Mouse (Mus musculus) heart, embryonic 16.5 days (tissue): ENCODE data around the gene Stat5b. TPM values are rescaled to one million over a fixed set of nuclear protein-coding genes. Genes with fewer than 3 reads are reported as not detected.

Experiments used
- ATAC-seq: fragments of 200-750 bp; cut with Nextera tagmentation; replicated peaks from 2 replicates; pipeline ENCODE4 v1.8.0; 2017; ENCODE audit warnings: moderate number of reproducible peaks; ENCODE audit not compliant: insufficient read depth, low FRiP score; ENCODE audit errors: extremely low read depth
- H3K27ac ChIP-seq: fragments of 300-500 bp; sonication (generic); 2 replicates; pipeline ENCODE4 v1.5.1; 2014; ENCODE audit warnings: mild to moderate bottlenecking, low read length, control low read depth, moderate library complexity
- H3K27me3 ChIP-seq: fragments of 300-500 bp; sonication (generic); 2 replicates; pipeline ENCODE4 v1.6.1; 2014; ENCODE audit warnings: low read length, mixed read lengths; ENCODE audit not compliant: control insufficient read depth, insufficient read depth
- H3K36me3 ChIP-seq: fragments of 300-500 bp; sonication (generic); 2 replicates; pipeline ENCODE4 v1.6.1; 2014; ENCODE audit not compliant: control insufficient read depth, insufficient read depth
- H3K4me1 ChIP-seq: fragments of 300-500 bp; sonication (generic); 2 replicates; pipeline ENCODE4 v1.6.1; 2014; ENCODE audit warnings: low read length, mixed read lengths; ENCODE audit not compliant: control insufficient read depth, insufficient read depth
- H3K4me2 ChIP-seq: fragments of 300-500 bp; sonication (generic); 2 replicates; pipeline ENCODE4 v1.6.1; 2014; ENCODE audit warnings: low read depth, mild to moderate bottlenecking, control low read depth, low read length
- H3K4me3 ChIP-seq: fragments of 300-500 bp; sonication (generic); 2 replicates; pipeline ENCODE4 v1.5.1; 2014; ENCODE audit warnings: mild to moderate bottlenecking, control low read depth, low read length
- H3K9ac ChIP-seq: fragments of 300-500 bp; sonication (generic); 2 replicates; pipeline ENCODE4 v1.6.1; 2014; ENCODE audit warnings: low read length, control low read depth
- H3K9me3 ChIP-seq: fragments of 300-500 bp; sonication (generic); replicated peaks from 2 replicates; pipeline ENCODE4 v1.6.1; 2016; ENCODE audit warnings: low read length; ENCODE audit not compliant: control insufficient read depth
- WGBS: fragments of 180-500 bp; shearing (Covaris S2); extraction: QIAGEN DNeasy Blood & Tissue Kit; methylation state at CpG from one replicate; pipeline ENCODE4 v1.1.7; 2014; 5-methylcytosine and 5-hydroxymethylcytosine counted together
- polyA plus RNA-seq: library from polyadenylated mRNA; unstranded; fragments of >200 nt; fragmentation: Nextera tagmentation; extraction: Ambion mirVana; gene quantifications from 2 replicates; pipeline ENCODE4 v1.2.1, GENCODE M21; 2015

The Stat5b gene
- polyA plus RNA-seq, 1 experiment from 2014 or later: 36.5 TPM

DNA sequence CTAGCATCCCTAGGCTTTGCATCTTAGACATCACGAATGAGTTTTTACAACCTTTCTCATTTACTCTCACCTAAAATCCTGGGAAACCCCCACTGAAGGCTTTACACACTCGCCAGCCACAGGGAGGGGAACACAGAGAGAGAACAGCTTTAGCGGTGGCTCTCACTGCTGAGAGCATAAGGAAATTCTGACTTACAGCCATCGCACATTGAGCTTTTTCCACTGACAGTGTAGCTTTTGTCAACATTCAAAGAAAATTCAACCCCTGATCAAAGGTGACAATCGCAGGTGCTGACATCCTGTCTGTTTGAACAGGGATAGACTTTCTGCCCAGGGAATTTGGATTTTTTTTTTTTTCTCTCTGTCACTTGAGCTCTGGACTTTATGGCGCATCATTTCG, 8.5 kb downstream of the Stat5b start:
- Histone ChIP-seq H3K9me3 (peaks cover 5% of the 10 kb centered on the region; the same call in 1 of the 2 replicates), H3K9ac (no peak overlapping the region), H3K4me2 (no peak overlapping the region), H3K4me3 (no peak overlapping the region), H3K27ac (no peak overlapping the region), H3K27me3 (no peaks in the 10 kb centered on the region), H3K36me3 (no peaks in the 10 kb centered on the region), H3K4me1 (peaks cover 16% of the 10 kb centered on the region)
- no peak for ATAC-seq
- WGBS: 83% methylated on average over 7 of the region's 7 CpGs

GRCm38 (mm10) chr11:100840866-100841265, 9.7 kb downstream of the Stat5b start:
- Histone ChIP-seq H3K27ac (peak overlapping the region; percentile 29), H3K4me2 (peak overlapping the region; percentile 34), H3K4me3 (no peak overlapping the region), H3K36me3 (no peaks in the 10 kb centered on the region), H3K9ac (peak overlapping the region; percentile 46; the same call in 1 of the 2 replicates), H3K9me3 (peaks cover 5% of the 10 kb centered on the region; the same call in 1 of the 2 replicates), H3K4me1 (peaks cover 16% of the 10 kb centered on the region), H3K27me3 (no peaks in the 10 kb centered on the region)
- 53% methylated on average over 12 of the region's 12 CpGs for WGBS
- no peak for ATAC-seq

GRCm38 (mm10) chr11:100839523-100839922, 11.0 kb downstream of the Stat5b start:
- peaks cover 5% of the 10 kb centered on the region; the same call in 1 of the 2 replicates for H3K9me3 ChIP-seq
- no peak overlapping the region for H3K9ac ChIP-seq
- H3K4me3 ChIP-seq: no peak overlapping the region
- H3K4me1 ChIP-seq: peaks cover 16% of the 10 kb centered on the region
- ATAC-seq: no peak
- H3K27ac ChIP-seq: no peak overlapping the region
- no peaks in the 10 kb centered on the region for H3K36me3 ChIP-seq
- 57% methylated on average over 8 of the region's 8 CpGs for WGBS
- no peak overlapping the region for H3K4me2 ChIP-seq
- no peaks in the 10 kb centered on the region for H3K27me3 ChIP-seq

- no peak overlapping the region for H3K27ac ChIP-seq
- no peak overlapping the region for H3K9ac ChIP-seq
- H3K27me3 ChIP-seq: no peaks in the 10 kb centered on the region
- H3K4me3 ChIP-seq: no peak overlapping the region
- WGBS: 89% methylated on average over 9 of the region's 9 CpGs
- ATAC-seq: no peak
- no peaks in the 10 kb centered on the region for H3K36me3 ChIP-seq
- peaks cover 5% of the 10 kb centered on the region; the same call in 1 of the 2 replicates for H3K9me3 ChIP-seq
- H3K4me2 ChIP-seq: no peak overlapping the region
- H3K4me1 ChIP-seq: peaks cover 16% of the 10 kb centered on the region
Measured at GRCm38 (mm10) chr11:100838894-100839293, 11.6 kb downstream of the Stat5b start.

DNA sequence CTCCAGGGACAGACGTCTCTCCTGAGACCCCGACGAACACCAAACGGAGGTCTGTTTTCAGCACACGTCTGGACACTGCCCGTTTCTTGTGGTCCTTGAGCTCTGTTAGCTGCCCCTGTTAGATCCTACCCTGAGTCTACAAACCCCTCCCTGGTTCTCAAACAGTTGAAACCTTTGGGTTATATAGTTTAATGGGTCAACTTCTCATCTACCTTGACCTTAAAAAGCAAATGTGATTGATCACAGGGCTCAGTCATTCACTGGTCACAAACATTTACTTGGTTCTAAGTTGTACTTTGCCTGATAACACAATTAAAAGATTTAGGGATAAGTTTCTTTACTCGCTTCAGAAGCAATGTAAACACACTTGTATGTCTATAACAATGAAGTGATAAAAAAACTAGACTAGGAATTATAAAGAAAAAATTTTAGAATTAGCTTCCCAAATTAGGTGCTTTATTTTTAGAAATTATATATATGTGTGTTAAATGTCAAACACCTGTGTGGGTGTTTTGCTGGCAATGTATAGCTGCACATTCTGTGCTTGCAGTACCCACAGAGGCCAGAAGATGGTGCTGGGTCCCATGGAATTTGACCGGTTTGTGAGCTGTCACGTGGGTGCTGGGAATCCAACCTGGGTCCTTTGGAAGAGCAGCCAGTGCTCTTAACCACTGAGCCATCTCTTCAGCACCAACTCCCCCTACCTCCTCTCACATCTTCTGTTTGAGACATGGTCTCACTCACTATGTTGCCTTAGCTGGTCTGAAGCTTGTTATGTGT, 13.4 kb downstream of the Stat5b start:
- Histone ChIP-seq H3K9ac (no peak overlapping the region), H3K4me3 (no peak overlapping the region), H3K27ac (no peak overlapping the region), H3K27me3 (no peaks in the 10 kb centered on the region), H3K4me2 (no peak overlapping the region), H3K36me3 (no peaks in the 10 kb centered on the region), H3K4me1 (peaks cover 21% of the 10 kb centered on the region), H3K9me3 (peaks cover 3% of the 10 kb centered on the region; the same call in 1 of the 2 replicates)
- WGBS: 78% methylated on average over 9 of the region's 9 CpGs
- ATAC-seq: no peak

- Histone ChIP-seq H3K36me3 (no peaks in the 10 kb centered on the region), H3K4me1 (peaks cover 27% of the 10 kb centered on the region), H3K9me3 (peaks cover 3% of the 10 kb centered on the region; the same call in 1 of the 2 replicates), H3K27ac (no peak overlapping the region), H3K4me3 (no peak overlapping the region), H3K4me2 (no peak overlapping the region), H3K27me3 (no peaks in the 10 kb centered on the region), H3K9ac (no peak overlapping the region)
- ATAC-seq: no peak
- 71% methylated on average over 7 of the region's 7 CpGs for WGBS
Measured at GRCm38 (mm10) chr11:100833466-100833865, 17.1 kb downstream of the Stat5b start.

DNA sequence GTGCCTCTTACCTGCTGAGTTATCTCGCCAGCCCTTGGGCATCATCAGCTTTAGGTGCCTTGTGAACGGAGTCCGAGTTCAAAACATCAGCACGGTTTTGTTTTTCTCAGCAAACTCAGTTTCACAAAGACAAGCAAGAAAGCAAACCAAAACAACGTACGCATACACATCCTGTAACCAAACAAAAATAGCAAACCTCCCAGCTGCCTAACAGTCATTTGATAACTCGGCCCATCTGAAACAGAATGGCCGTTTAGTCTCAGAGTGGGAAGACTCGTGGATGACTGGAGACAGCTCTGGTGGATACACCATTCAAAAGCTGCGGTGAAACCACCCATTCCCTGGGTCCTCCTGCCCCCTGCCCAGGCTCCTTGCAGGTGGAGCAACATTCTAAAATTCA, 19.1 kb downstream of the Stat5b start:
- Histone ChIP-seq H3K4me3 (no peak overlapping the region), H3K9me3 (no peaks in the 10 kb centered on the region; the same call in 1 of the 2 replicates), H3K27ac (no peak overlapping the region), H3K9ac (peak overlapping the region; percentile 7; the same call in 1 of the 2 replicates), H3K4me1 (peaks cover 35% of the 10 kb centered on the region), H3K36me3 (0 out of 2 replicates have a peak, but pooled peaks cover 3% of the 10 kb centered on the region), H3K4me2 (no peak overlapping the region), H3K27me3 (no peaks in the 10 kb centered on the region)
- no peak for ATAC-seq
- WGBS: 61% methylated on average over 10 of the region's 10 CpGs

DNA sequence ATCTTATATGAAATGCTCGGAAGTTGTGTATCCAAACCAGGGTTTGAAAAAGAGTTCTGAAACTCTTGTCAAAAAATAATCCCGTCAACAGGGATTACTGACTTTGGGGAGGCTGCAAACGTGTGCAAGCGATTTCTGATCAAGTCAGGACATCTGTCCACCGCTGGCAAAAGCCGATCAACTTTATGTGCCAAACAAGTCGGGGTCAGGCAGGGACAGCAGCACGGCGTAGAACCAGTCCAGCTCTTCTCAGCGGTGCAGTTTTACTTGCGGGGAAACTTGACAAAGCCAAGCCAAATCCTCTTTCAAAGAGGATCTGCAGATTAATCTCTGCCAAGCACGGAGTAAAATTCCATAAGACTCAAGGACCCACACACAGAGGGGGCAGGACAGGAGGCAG, 20.8 kb downstream of the Stat5b start:
- H3K9ac ChIP-seq: no peak overlapping the region
- H3K4me1 ChIP-seq: peaks cover 46% of the 10 kb centered on the region
- H3K27me3 ChIP-seq: no peaks in the 10 kb centered on the region
- H3K4me2 ChIP-seq: no peak overlapping the region
- no peaks in the 10 kb centered on the region; the same call in 1 of the 2 replicates for H3K9me3 ChIP-seq
- ATAC-seq: no peak
- WGBS: 80% methylated on average over 12 of the region's 12 CpGs
- 0 out of 2 replicates have a peak, but pooled peaks cover 3% of the 10 kb centered on the region for H3K36me3 ChIP-seq
- H3K4me3 ChIP-seq: no peak overlapping the region
- H3K27ac ChIP-seq: no peak overlapping the region

GRCm38 (mm10) chr11:100828676-100829151, 21.8 kb downstream of the Stat5b start:
- 0 out of 2 replicates have a peak, but pooled peaks have one; percentile 37 for ATAC-seq
- peaks cover 55% of the 10 kb centered on the region for H3K4me1 ChIP-seq
- no peaks in the 10 kb centered on the region for H3K27me3 ChIP-seq
- WGBS: 24% methylated on average over 10 of the region's 10 CpGs
- H3K4me2 ChIP-seq: 0 out of 2 replicates have a peak overlapping the region, but pooled peaks have one; percentile 13
- peak overlapping the region; percentile 46 for H3K27ac ChIP-seq
- no peak overlapping the region for H3K4me3 ChIP-seq
- H3K36me3 ChIP-seq: 0 out of 2 replicates have a peak, but pooled peaks cover 3% of the 10 kb centered on the region
- no peaks in the 10 kb centered on the region; the same call in 1 of the 2 replicates for H3K9me3 ChIP-seq
- no peak overlapping the region for H3K9ac ChIP-seq
